Mouse (Mus musculus): ENCODE data around the gene Gm10320. TPM values are rescaled to one million over a fixed set of nuclear protein-coding genes. Genes with fewer than 3 reads are reported as not detected.
A peak's percentile ranks its signal among the peaks of the same experiment; 100 is the strongest.

Gm10320 gene
- polyA plus RNA-seq, 1 experiment = 1.8 TPM

DNA sequence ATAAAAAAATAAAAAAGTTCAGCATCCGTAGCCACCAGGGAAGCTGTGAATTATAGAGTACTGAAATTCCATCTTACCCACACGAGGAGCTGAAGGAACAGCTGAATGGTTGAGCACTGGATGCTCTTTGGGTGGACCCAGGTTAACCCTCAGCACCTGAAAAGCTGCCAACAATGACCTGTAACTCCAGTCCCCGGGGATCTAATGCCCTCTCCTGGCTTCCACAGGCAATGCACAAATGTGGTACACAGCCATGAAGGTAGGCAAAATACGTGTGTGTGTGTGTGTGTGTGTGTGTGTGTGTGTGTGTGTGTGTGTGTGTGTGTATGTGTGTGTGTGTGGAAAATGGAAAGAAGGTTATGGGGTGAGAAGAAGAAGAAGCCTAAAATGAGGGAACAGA, 30.3 kb downstream of the Gm10320 start:
- Histone ChIP-seq H3K36me3 (ENCODE audit: control insufficient read depth, insufficient read depth) (no peaks in the 10 kb centered on the region), H3ac (ENCODE audit: control insufficient read depth, insufficient read length) (no peak overlapping the region), H3K4me2 (ENCODE audit: low read depth) (no peak overlapping the region), H3K79me2 (ENCODE audit: control insufficient read depth, insufficient read depth) (no peaks in the 10 kb centered on the region), H3K4me3 (no peak overlapping the region), H3K27me3 (ENCODE audit: control insufficient read depth, insufficient read depth, insufficient read length) (no peaks in the 10 kb centered on the region)
- TF ChIP-seq TCF12 (IDR thresholded peaks at IDR 0.05; ENCODE audit: insufficient read depth, poor library complexity, severe bottlenecking) (no peak), CEBPB (IDR thresholded peaks at IDR 0.05; ENCODE audit: insufficient read depth, poor library complexity, severe bottlenecking) (no peak), MYOD1 (IDR thresholded peaks at IDR 0.05; ENCODE audit: control insufficient read depth in 1 of 3, insufficient read length in 2 of 3, low read depth in 2 of 3) (no peak), POLR2A (IDR thresholded peaks at IDR 0.05; ENCODE audit: insufficient read length, low read depth) (no peak), MYOG (IDR thresholded peaks at IDR 0.05; ENCODE audit: control insufficient read depth in 1 of 3, insufficient read depth in 1 of 3, insufficient read length in 2 of 3, low read depth in 2 of 3) (no peak), MAX (IDR thresholded peaks at IDR 0.05; ENCODE audit: low read depth) (no peak), REST (IDR thresholded peaks at IDR 0.05; ENCODE audit: insufficient read depth, insufficient read length) (no peak), SRF (IDR thresholded peaks at IDR 0.05; ENCODE audit: control insufficient read depth, insufficient read length, low read depth) (no peak)

DNA sequence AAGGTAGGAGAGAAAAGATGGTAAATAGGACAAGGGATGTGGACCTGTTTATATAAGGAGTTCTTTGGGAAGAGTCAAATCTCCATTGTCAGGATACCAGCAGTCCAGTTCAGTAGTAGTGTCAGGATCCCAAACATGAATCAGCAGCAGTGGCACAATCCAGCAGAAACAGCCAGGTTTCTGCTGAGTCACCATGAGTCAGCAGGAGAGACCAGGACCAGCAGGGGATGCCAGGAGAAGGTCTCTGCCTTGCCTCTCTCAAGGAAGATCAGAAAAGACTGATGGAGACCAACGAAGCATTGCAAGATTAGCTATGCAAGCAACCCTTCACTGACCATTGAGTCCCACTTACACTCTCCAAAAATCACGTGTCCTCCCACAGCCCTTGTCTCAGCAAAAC, 35.4 kb downstream of the Gm10320 start:
- TF ChIP-seq USF1 (IDR thresholded peaks at IDR 0.05; ENCODE audit: low read depth) (peak; percentile 15), SRF (IDR thresholded peaks at IDR 0.05; ENCODE audit: control insufficient read depth, insufficient read length, low read depth) (no peak)
- H3K79me2 ChIP-seq (ENCODE audit: control insufficient read depth, insufficient read depth) = no peaks in the 10 kb centered on the region
- no peak overlapping the region for H3ac ChIP-seq (ENCODE audit: control insufficient read depth, insufficient read length)
- H3K4me2 ChIP-seq (ENCODE audit: low read depth) = no peak overlapping the region
- no peak overlapping the region for H3K4me3 ChIP-seq
- no peaks in the 10 kb centered on the region for H3K27me3 ChIP-seq (ENCODE audit: control insufficient read depth, insufficient read depth, insufficient read length)
- H3K36me3 ChIP-seq (ENCODE audit: control insufficient read depth, insufficient read depth) = no peaks in the 10 kb centered on the region

DNA sequence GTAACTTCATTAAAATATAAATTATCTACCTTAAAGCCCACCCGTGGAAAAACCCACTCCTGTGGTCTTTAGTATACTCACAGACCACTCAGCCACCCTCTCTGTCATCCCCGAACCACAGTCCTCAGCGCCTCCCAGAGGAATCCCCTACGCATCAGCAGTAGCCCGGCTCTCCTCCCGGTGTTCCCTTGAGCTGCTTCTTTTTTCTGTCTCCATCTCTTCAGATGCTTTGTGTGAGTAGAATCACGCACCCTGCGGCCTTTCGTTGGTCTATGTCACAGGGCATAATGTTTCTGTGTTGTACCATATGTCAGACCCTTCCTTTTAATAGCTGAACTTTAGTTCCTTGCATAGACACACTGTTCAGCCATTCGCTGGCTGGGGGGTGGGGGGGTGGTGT, 36.2 kb downstream of the Gm10320 start:
- H3K27me3 ChIP-seq (ENCODE audit: control insufficient read depth, insufficient read depth, insufficient read length) = no peaks in the 10 kb centered on the region
- H3K4me2 ChIP-seq (ENCODE audit: low read depth) = no peak overlapping the region
- no peak overlapping the region for H3K4me3 ChIP-seq
- H3ac ChIP-seq (ENCODE audit: control insufficient read depth, insufficient read length) = no peak overlapping the region
- H3K79me2 ChIP-seq (ENCODE audit: control insufficient read depth, insufficient read depth) = no peaks in the 10 kb centered on the region
- H3K36me3 ChIP-seq (ENCODE audit: control insufficient read depth, insufficient read depth) = no peaks in the 10 kb centered on the region
- TF ChIP-seq E2F4 (IDR thresholded peaks at IDR 0.05; ENCODE audit: insufficient read depth) (no peak), USF1 (IDR thresholded peaks at IDR 0.05; ENCODE audit: low read depth) (no peak), TCF12 (IDR thresholded peaks at IDR 0.05; ENCODE audit: insufficient read depth, poor library complexity, severe bottlenecking) (no peak), POLR2A (IDR thresholded peaks at IDR 0.05; ENCODE audit: insufficient read length, low read depth) (no peak), MYOD1 (IDR thresholded peaks at IDR 0.05; ENCODE audit: control insufficient read depth in 1 of 3, insufficient read length in 2 of 3, low read depth in 2 of 3) (no peak), MYOG (IDR thresholded peaks at IDR 0.05; ENCODE audit: control insufficient read depth in 1 of 3, insufficient read depth in 1 of 3, insufficient read length in 2 of 3, low read depth in 2 of 3) (no peak), CEBPB (IDR thresholded peaks at IDR 0.05; ENCODE audit: insufficient read depth, poor library complexity, severe bottlenecking) (no peak), TCF3 (IDR thresholded peaks at IDR 0.05; ENCODE audit: insufficient read length, low read depth) (no peak), POLR2AphosphoS2 (IDR thresholded peaks at IDR 0.05; ENCODE audit: insufficient read length, low read depth) (no peak), MAX (IDR thresholded peaks at IDR 0.05; ENCODE audit: low read depth) (no peak), SRF (IDR thresholded peaks at IDR 0.05; ENCODE audit: control insufficient read depth, insufficient read length, low read depth) (no peak), REST (IDR thresholded peaks at IDR 0.05; ENCODE audit: insufficient read depth, insufficient read length) (no peak)

DNA sequence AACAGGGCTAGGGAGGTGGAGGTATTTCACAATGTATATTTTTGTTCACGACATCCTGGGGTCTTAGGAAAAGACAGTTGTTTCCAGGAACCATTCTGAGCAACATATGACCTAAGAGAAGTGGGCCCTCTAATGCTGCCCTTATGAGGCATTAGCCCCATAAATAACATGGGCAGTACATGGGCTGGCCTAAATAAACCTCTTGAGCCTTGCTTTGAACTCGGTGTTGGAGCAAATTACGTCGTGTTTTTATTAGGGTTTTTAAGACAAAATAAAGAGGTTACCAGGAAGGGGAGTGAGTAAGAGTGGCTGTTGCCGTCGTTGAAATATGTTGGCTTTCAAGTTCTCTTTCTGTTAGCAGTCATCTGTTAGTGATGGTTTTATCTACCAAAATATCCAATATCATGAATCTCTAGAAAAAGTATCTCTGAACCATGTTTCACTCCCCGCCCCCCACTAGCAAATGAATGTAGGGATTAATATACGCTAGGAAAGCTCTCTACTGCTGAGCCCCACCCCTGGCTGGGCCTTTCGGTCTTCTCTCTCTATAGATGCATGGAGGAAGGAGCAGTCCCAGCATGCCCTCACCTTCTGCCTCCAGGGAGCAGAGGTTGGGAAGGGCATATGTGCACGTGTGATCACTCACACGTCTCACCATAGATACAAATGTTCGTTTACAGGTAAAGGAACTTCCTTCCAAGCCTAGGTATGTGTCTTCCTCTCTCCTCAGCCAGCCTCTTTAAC, 37.4 kb downstream of the Gm10320 start:
- Histone ChIP-seq H3K36me3 (ENCODE audit: control insufficient read depth, insufficient read depth) (no peaks in the 10 kb centered on the region), H3K27me3 (ENCODE audit: control insufficient read depth, insufficient read depth, insufficient read length) (no peaks in the 10 kb centered on the region), H3K4me3 (no peak overlapping the region), H3ac (ENCODE audit: control insufficient read depth, insufficient read length) (no peak overlapping the region), H3K4me2 (ENCODE audit: low read depth) (no peak overlapping the region), H3K79me2 (ENCODE audit: control insufficient read depth, insufficient read depth) (no peaks in the 10 kb centered on the region)
- TF ChIP-seq REST (IDR thresholded peaks at IDR 0.05; ENCODE audit: insufficient read depth, insufficient read length) (no peak), SRF (IDR thresholded peaks at IDR 0.05; ENCODE audit: control insufficient read depth, insufficient read length, low read depth) (no peak), CEBPB (IDR thresholded peaks at IDR 0.05; ENCODE audit: insufficient read depth, poor library complexity, severe bottlenecking) (no peak), POLR2A (IDR thresholded peaks at IDR 0.05; ENCODE audit: insufficient read length, low read depth) (no peak), MYOG (IDR thresholded peaks at IDR 0.05; ENCODE audit: control insufficient read depth in 1 of 3, insufficient read depth in 1 of 3, insufficient read length in 2 of 3, low read depth in 2 of 3) (no peak), TCF12 (IDR thresholded peaks at IDR 0.05; ENCODE audit: insufficient read depth, poor library complexity, severe bottlenecking) (no peak), USF1 (IDR thresholded peaks at IDR 0.05; ENCODE audit: low read depth) (no peak), TCF3 (IDR thresholded peaks at IDR 0.05; ENCODE audit: insufficient read length, low read depth) (no peak), E2F4 (IDR thresholded peaks at IDR 0.05; ENCODE audit: insufficient read depth) (no peak), POLR2AphosphoS2 (IDR thresholded peaks at IDR 0.05; ENCODE audit: insufficient read length, low read depth) (no peak), MYOD1 (IDR thresholded peaks at IDR 0.05; ENCODE audit: control insufficient read depth in 1 of 3, insufficient read length in 2 of 3, low read depth in 2 of 3) (no peak)

DNA sequence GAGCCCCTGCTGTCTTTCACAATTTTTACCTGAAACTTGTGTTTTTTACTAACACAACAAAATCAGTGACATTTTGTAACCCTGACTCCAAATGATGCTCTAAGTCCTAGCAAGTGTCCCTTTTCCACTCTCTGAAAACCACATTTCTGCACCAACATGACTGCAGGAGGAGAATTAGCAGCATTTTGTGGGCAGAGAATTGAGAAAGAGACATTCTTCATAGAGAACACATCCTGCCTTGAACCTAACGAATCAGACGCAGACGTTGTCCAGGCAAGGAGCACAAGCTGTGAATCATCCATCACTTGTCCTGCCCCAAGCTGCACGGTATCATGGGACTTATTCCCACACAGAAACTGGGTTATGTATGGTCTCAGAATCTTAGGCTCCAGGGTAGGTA, 38.7 kb downstream of the Gm10320 start:
- no peak overlapping the region for H3K4me3 ChIP-seq
- no peak for TF ChIP-seq MYOD1 (IDR thresholded peaks at IDR 0.05; ENCODE audit: control insufficient read depth in 1 of 3, insufficient read length in 2 of 3, low read depth in 2 of 3)
- no peak for TF ChIP-seq TCF3 (IDR thresholded peaks at IDR 0.05; ENCODE audit: insufficient read length, low read depth)
- no peak for TF ChIP-seq POLR2A (IDR thresholded peaks at IDR 0.05; ENCODE audit: insufficient read length, low read depth)
- TF ChIP-seq CEBPB (IDR thresholded peaks at IDR 0.05; ENCODE audit: insufficient read depth, poor library complexity, severe bottlenecking) = 0 out of 2 replicates have a peak, but pooled peaks have one; percentile 7
- TF ChIP-seq TCF12 (IDR thresholded peaks at IDR 0.05; ENCODE audit: insufficient read depth, poor library complexity, severe bottlenecking) = no peak
- no peak for TF ChIP-seq USF1 (IDR thresholded peaks at IDR 0.05; ENCODE audit: low read depth)
- TF ChIP-seq SRF (IDR thresholded peaks at IDR 0.05; ENCODE audit: control insufficient read depth, insufficient read length, low read depth) = no peak
- H3K4me2 ChIP-seq (ENCODE audit: low read depth) = no peak overlapping the region
- H3ac ChIP-seq (ENCODE audit: control insufficient read depth, insufficient read length) = no peak overlapping the region
- no peaks in the 10 kb centered on the region for H3K27me3 ChIP-seq (ENCODE audit: control insufficient read depth, insufficient read depth, insufficient read length)
- no peaks in the 10 kb centered on the region for H3K79me2 ChIP-seq (ENCODE audit: control insufficient read depth, insufficient read depth)
- H3K36me3 ChIP-seq (ENCODE audit: control insufficient read depth, insufficient read depth) = no peaks in the 10 kb centered on the region
